Mouse (Mus musculus) erythroblast, embryonic 14.5 days (primary cell): Measurements from ENCODE around the gene Supt3.

ENCODE experiments used
- GATA1 ChIP-seq: IDR thresholded peaks from 2 replicates; pipeline ENCODE4 v1.6.1; 2012; ENCODE audit warnings: low read length, inconsistent platforms, mixed read lengths
- TAL1 ChIP-seq: IDR thresholded peaks from 3 replicates; pipeline ENCODE4 v1.6.1; 2012; ENCODE audit warnings: low read length, inconsistent platforms, mixed read lengths

DNA sequence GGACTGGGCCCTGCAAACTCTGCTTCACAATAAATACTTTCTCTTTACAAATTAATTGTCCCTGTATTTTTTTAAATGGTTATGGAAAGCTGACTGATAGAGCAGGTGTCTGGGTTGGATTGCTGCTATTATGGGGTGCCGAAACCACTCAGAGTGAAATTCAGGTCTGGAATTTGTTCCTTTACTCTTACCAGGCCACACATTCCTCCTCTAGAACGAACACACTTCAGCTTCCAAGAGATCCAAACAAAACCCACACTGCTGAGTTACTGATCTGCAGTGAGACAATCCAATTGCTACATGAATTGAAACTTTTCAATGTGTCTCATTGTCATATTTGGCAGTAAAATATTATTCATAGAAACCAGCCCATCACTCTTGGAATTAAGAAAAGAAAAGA, 10.0 kb upstream of the Supt3 start:
- TF ChIP-seq GATA1: no peak
- TF ChIP-seq TAL1: no peak
